Mouse (Mus musculus): ENCODE data around the gene Tstd1. TPM values are rescaled to one million over a fixed set of nuclear protein-coding genes. Genes with fewer than 3 reads are reported as not detected.
A peak's percentile ranks its signal among the peaks of the same experiment; 100 is the strongest.

The Tstd1 gene
- 52.0 and 53.7 TPM in 2 replicates for polyA plus RNA-seq (2012; rRNA removed)

DNA sequence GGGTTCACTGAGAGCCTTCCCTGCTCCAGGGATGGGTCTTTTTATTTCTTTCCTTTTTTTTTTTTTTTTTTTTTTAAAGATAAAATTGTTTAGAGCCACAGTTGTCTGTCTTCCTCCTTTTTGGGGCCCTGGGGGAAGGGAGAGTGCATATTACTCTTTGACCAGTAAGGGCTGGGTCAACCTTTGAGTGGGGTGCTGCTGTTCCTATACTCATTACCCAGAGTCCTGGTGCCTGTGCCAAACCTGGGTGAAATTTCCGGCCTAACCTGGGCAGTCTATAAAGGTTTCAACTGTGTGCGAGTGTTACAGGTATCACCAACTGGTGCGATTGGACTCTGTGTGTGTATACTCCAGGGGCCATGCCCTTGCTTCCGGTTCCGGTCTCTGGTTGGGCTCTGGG lies at the start of gene Tstd1:
TSS of gene Tstd1 (plus strand) at position 213 of the 400 bp plus-strand sequence.
- H3K27ac ChIP-seq (ENCODE audit: insufficient read depth, low read depth, low read length) = peak within 1 kb of the TSS; percentile 86

DNA sequence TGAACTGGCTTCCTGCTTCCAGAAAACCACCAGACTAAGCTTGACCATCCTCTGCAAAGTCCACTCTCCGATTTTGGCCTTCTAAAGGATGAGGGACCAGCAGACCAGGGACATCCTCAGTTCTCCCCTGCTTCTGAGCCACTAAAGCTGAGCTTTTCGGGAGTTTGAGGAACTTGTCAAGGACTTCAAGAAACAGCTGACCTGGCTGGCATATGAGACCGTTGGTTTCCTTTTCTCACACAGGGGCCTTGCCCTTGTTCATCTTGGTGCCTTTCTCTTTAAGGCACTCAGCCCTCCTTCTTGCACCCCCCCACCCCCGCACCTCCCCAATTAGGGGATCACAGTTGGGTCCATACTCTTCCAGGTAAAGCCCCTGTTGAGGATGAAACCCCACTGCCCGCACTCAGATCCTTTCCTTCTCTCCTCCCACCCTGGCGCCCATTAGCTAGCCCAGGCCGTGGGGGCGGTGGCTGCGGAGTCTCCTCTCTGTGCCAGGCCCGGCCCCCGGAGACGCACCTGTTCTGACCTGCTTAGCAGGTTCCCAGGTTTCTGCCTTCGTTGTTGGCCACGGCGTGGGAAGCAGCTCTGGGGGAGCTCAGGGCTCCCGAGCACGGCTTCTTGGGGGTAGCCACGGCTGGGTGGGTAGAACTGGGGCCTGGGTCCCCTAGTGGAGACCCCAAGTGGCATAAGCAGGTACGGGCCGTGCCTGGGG lies 48.7 kb upstream of the Tstd1 start, which contains the start of gene Nectin4:
TSS of gene Nectin4 (plus strand) at position 255 of the 712 bp plus-strand sequence.
- Histone ChIP-seq H3K27me3 (ENCODE audit: control insufficient read depth, insufficient read depth, low read length) (no peaks in the 10 kb centered on the region), H3K4me3 (ENCODE audit: low read depth, low read length) (peak within 1 kb of the TSS; percentile 29), H3K27ac (ENCODE audit: insufficient read depth, low read depth, low read length) (no peak within 1 kb of the TSS), H3K36me3 (ENCODE audit: control insufficient read depth, insufficient read depth, low read length) (no peaks in the 10 kb centered on the region), H3K4me1 (ENCODE audit: control insufficient read depth, insufficient read depth, insufficient read length, low read length) (peaks cover 6% of the 10 kb centered on the region)
- 20% methylated on average over 20 of the region's 20 CpGs for WGBS
- TF ChIP-seq POLR2A (IDR thresholded peaks at IDR 0.05; ENCODE audit: low read depth, low read length) (no peak), CTCF (IDR thresholded peaks at IDR 0.05; ENCODE audit: extremely low read depth, insufficient read length, insufficient replicate concordance, low read depth, low read length) (no peak)

More for the DNA sequence above, at the start of gene Tstd1:
- peaks cover 42% of the 10 kb centered on the region for H3K36me3 ChIP-seq (ENCODE audit: control insufficient read depth, insufficient read depth, low read length)
- TF ChIP-seq CTCF (IDR thresholded peaks at IDR 0.05; ENCODE audit: extremely low read depth, insufficient read length, insufficient replicate concordance, low read depth, low read length) (no peak), POLR2A (IDR thresholded peaks at IDR 0.05; ENCODE audit: low read depth, low read length) (no peak)
- peaks cover 19% of the 10 kb centered on the region for H3K4me1 ChIP-seq (ENCODE audit: control insufficient read depth, insufficient read depth, insufficient read length, low read length)
- peak within 1 kb of the TSS; percentile 58 for H3K4me3 ChIP-seq (ENCODE audit: low read depth, low read length)
- no peaks in the 10 kb centered on the region for H3K27me3 ChIP-seq (ENCODE audit: control insufficient read depth, insufficient read depth, low read length)
- 34% methylated on average over 5 of the region's 5 CpGs for WGBS

DNA sequence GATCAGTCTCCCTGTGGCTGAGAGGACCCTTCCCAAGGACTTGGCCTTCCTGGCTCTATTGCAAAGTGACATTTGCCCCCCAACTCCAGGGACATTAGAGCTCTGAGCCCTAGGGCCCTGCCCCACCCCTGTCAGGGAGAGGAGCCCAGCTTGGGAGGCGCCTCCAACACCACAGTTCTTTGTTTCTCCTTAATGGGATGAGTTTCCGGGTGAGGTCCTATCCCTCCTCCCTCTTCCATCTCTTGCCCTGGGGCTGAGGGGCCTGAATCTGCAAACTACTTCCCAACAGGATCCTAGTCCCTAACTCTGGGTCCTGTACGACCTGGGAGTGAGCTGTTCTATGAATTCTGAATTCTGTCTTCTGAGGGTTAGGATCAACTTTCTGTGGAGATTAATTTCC lies 45.8 kb upstream of the Tstd1 start:
- H3K4me3 ChIP-seq (ENCODE audit: low read depth, low read length) = no peak overlapping the region
- H3K36me3 ChIP-seq (ENCODE audit: control insufficient read depth, insufficient read depth, low read length) = no peaks in the 10 kb centered on the region
- H3K27ac ChIP-seq (ENCODE audit: insufficient read depth, low read depth, low read length) = no peak overlapping the region
- 79% methylated on average over 3 of the region's 3 CpGs for WGBS
- TF ChIP-seq CTCF (IDR thresholded peaks at IDR 0.05; ENCODE audit: extremely low read depth, insufficient read length, insufficient replicate concordance, low read depth, low read length) (no peak), POLR2A (IDR thresholded peaks at IDR 0.05; ENCODE audit: low read depth, low read length) (no peak)
- no peaks in the 10 kb centered on the region for H3K27me3 ChIP-seq (ENCODE audit: control insufficient read depth, insufficient read depth, low read length)
- peaks cover 8% of the 10 kb centered on the region for H3K4me1 ChIP-seq (ENCODE audit: control insufficient read depth, insufficient read depth, insufficient read length, low read length)

DNA sequence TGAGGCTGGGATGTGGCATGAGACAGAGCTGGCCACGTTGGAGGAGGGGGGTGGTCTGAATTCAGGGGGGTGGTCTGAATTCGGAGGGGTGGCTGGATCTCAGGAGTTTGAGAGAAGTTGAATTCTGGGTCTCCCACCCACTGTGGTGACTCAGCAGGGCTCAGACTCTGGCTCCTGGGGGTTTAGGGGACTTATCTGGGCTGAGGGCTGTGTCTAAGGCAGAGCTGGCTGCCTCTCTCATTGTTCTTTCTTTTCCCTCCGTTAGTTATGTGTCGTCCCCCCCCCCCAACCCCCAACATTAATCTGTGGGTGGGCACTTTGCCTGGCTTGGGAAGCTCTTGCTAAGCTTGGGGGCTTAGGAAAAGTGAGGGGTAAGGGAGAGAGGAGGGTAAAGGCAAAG lies 44.7 kb upstream of the Tstd1 start:
- no peak for TF ChIP-seq POLR2A (IDR thresholded peaks at IDR 0.05; ENCODE audit: low read depth, low read length)
- no peak for TF ChIP-seq CTCF (IDR thresholded peaks at IDR 0.05; ENCODE audit: extremely low read depth, insufficient read length, insufficient replicate concordance, low read depth, low read length)
- H3K27ac ChIP-seq (ENCODE audit: insufficient read depth, low read depth, low read length) = no peak overlapping the region
- WGBS = 32% methylated on average over 4 of the region's 4 CpGs
- no peaks in the 10 kb centered on the region for H3K27me3 ChIP-seq (ENCODE audit: control insufficient read depth, insufficient read depth, low read length)
- no peak overlapping the region for H3K4me3 ChIP-seq (ENCODE audit: low read depth, low read length)
- H3K4me1 ChIP-seq (ENCODE audit: control insufficient read depth, insufficient read depth, insufficient read length, low read length) = peaks cover 8% of the 10 kb centered on the region
- H3K36me3 ChIP-seq (ENCODE audit: control insufficient read depth, insufficient read depth, low read length) = no peaks in the 10 kb centered on the region

DNA sequence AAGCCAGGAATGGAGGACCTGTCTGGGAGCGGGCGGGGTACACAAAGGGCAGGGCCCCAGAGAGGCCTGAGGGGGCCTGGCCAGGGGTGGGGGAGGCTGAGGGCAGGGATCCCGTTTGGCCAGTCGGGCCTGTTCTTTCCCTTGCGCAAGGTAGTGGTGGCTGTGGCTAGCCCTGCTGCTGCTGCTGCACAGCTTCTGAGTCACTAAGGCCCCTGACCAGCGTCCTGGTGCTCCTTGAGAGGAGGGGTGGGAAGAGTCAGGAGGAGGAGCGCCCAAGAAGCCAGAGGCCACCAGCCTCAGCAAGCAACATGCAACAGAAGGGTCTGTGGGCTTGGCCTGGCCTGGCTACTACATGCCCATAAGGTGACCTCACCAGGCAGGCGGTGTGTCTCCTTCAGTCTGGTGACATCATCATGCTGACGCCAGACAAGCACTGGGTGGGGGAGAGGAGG lies 43.0 kb upstream of the Tstd1 start:
- 0 out of 2 replicates have a peak, but pooled peaks cover 4% of the 10 kb centered on the region for H3K27me3 ChIP-seq (ENCODE audit: control insufficient read depth, insufficient read depth, low read length)
- no peak overlapping the region for H3K27ac ChIP-seq (ENCODE audit: insufficient read depth, low read depth, low read length)
- H3K4me3 ChIP-seq (ENCODE audit: low read depth, low read length) = no peak overlapping the region
- no peaks in the 10 kb centered on the region for H3K36me3 ChIP-seq (ENCODE audit: control insufficient read depth, insufficient read depth, low read length)
- WGBS = 43% methylated on average over 9 of the region's 9 CpGs
- TF ChIP-seq CTCF (IDR thresholded peaks at IDR 0.05; ENCODE audit: extremely low read depth, insufficient read length, insufficient replicate concordance, low read depth, low read length) (no peak), POLR2A (IDR thresholded peaks at IDR 0.05; ENCODE audit: low read depth, low read length) (no peak)
- H3K4me1 ChIP-seq (ENCODE audit: control insufficient read depth, insufficient read depth, insufficient read length, low read length) = peaks cover 7% of the 10 kb centered on the region

DNA sequence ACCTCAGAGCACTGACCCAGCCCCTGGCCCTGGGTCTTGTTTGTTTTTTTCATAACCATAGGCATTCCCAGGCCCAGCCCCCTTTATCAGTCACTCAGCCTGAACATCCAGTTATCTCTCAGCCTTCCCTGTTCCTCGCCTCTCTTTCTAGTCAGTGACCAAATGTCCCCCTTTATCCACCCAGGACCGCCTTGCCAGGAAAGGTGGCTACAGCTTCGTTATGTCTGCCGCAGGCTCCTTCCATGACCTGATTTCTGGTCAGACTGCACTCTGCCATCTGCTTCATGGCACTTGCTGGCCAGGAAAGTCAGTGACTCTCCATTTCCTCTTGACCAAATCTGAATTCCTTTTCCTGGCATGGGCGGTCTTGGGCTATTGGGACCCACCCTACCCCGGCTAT lies 40.4 kb upstream of the Tstd1 start:
- TF ChIP-seq POLR2A (IDR thresholded peaks at IDR 0.05; ENCODE audit: low read depth, low read length) (no peak), CTCF (IDR thresholded peaks at IDR 0.05; ENCODE audit: extremely low read depth, insufficient read length, insufficient replicate concordance, low read depth, low read length) (no peak)
- no peak overlapping the region for H3K27ac ChIP-seq (ENCODE audit: insufficient read depth, low read depth, low read length)
- H3K36me3 ChIP-seq (ENCODE audit: control insufficient read depth, insufficient read depth, low read length) = no peaks in the 10 kb centered on the region
- H3K27me3 ChIP-seq (ENCODE audit: control insufficient read depth, insufficient read depth, low read length) = 0 out of 2 replicates have a peak, but pooled peaks cover 4% of the 10 kb centered on the region
- H3K4me1 ChIP-seq (ENCODE audit: control insufficient read depth, insufficient read depth, insufficient read length, low read length) = peaks cover 9% of the 10 kb centered on the region
- no peak overlapping the region for H3K4me3 ChIP-seq (ENCODE audit: low read depth, low read length)
- WGBS = 87% methylated on average over 6 of the region's 6 CpGs

DNA sequence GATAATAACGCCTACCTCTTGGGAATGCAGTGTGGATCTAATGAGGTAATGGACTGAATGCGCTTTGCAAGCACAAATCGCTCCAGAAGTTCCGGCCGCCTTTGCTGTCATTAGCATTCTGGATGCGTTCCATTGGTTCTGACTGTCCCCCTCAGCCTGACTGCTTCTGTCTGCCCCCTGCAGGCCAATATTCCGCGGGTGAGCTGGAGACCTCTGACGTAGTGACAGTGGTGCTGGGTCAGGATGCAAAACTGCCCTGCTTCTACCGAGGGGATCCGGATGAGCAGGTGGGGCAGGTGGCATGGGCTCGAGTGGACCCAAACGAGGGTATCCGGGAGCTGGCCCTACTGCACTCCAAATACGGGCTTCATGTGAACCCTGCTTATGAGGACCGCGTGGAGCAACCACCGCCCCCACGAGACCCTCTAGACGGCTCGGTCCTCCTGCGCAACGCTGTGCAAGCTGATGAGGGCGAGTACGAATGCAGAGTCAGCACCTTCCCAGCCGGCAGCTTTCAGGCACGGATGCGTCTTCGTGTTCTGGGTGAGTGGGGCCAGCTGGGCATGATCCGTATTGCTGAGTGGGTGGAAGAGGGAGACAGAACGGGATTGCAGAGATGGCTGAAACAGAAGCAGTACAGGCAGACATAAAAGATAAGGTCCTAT lies 38.6 kb upstream of the Tstd1 start:
- 20% methylated on average over 31 of the region's 31 CpGs for WGBS
- peak overlapping the region; percentile 27 for H3K4me3 ChIP-seq (ENCODE audit: low read depth, low read length)

More for the DNA sequence above, 38.6 kb upstream of the Tstd1 start:
- 0 out of 2 replicates have a peak, but pooled peaks cover 4% of the 10 kb centered on the region for H3K27me3 ChIP-seq (ENCODE audit: control insufficient read depth, insufficient read depth, low read length)
- H3K27ac ChIP-seq (ENCODE audit: insufficient read depth, low read depth, low read length) = no peak overlapping the region
- peaks cover 9% of the 10 kb centered on the region for H3K4me1 ChIP-seq (ENCODE audit: control insufficient read depth, insufficient read depth, insufficient read length, low read length)
- no peaks in the 10 kb centered on the region for H3K36me3 ChIP-seq (ENCODE audit: control insufficient read depth, insufficient read depth, low read length)
- no peak for TF ChIP-seq POLR2A (IDR thresholded peaks at IDR 0.05; ENCODE audit: low read depth, low read length)
- peak; percentile 62; the same call in 1 of the 2 replicates for TF ChIP-seq CTCF (IDR thresholded peaks at IDR 0.05; ENCODE audit: extremely low read depth, insufficient read length, insufficient replicate concordance, low read depth, low read length)

All from small intestine, adult 2 months (tissue).